Mouse (Mus musculus): Measurements from ENCODE around the gene Efhc1. TPM values are rescaled to one million over a fixed set of nuclear protein-coding genes. Genes with fewer than 3 reads are reported as not detected.

The Efhc1 gene
- total and polyA plus RNA-seq, 3 experiments = not detected

- no peak overlapping the region for H3K9ac ChIP-seq (ENCODE audit: insufficient read depth, low read depth)
- H3K36me3 ChIP-seq (replicated peaks in 1 of 2; ENCODE audit: control insufficient read depth in 1 of 2, insufficient read depth in 1 of 2, low read length in 1 of 2) = no peaks in the 10 kb centered on the region
- no peak overlapping the region for H3K4me2 ChIP-seq (ENCODE audit: insufficient read depth, low read depth, poor library complexity, severe bottlenecking)
- DNase-seq (ENCODE audit: extremely low read depth) = no peak
- H3K4me1 ChIP-seq (ENCODE audit: control insufficient read depth in 1 of 2, insufficient read depth in 2 of 2) = peaks cover 0 to 6% of the 10 kb centered on the region in 2 experiments; a peak in 2 of 4 replicates
- in situ Hi-C loops (cut with MboI; ENCODE audit: low pct_ligation_motif_present, low pct_unique_long_range_greater_than_20kb, low sequenced_read_pairs) (no loop called here), dilution Hi-C loops (cut with MboI; ENCODE audit: extremely low pct_ligation_motif_present, extremely low pct_unique_long_range_greater_than_20kb, low sequenced_read_pairs) (no loop called here)
- no peaks in the 10 kb centered on the region for H3K79me2 ChIP-seq (replicated peaks; ENCODE audit: control insufficient read depth, extremely low read depth, insufficient read depth, poor library complexity, severe bottlenecking)
- no peak overlapping the region for H3K4me3 ChIP-seq (replicated peaks in 1 of 3; ENCODE audit: low read depth in 2 of 3, low read length in 2 of 3, poor library complexity in 1 of 3)
- no peak for TF ChIP-seq POLR2AphosphoS2 (IDR thresholded peaks at IDR 0.05; ENCODE audit: low read depth, low read length)
- no peak for TF ChIP-seq TBP (conservative IDR thresholded peaks at IDR 0.05; ENCODE audit: low read depth, low read length)
- TF ChIP-seq POLR2A (IDR thresholded peaks at IDR 0.05; ENCODE audit: low read depth, low read length) = no peak
- no peak for TF ChIP-seq TCF12 (IDR thresholded peaks at IDR 0.05; ENCODE audit: low read depth, low read length)
- no peak for TF ChIP-seq RCOR1 (conservative IDR thresholded peaks at IDR 0.05; ENCODE audit: low read depth, low read length)
- no peak for TF ChIP-seq JUN (IDR thresholded peaks at IDR 0.05; ENCODE audit: insufficient read depth, low read depth, low read length)
- TF ChIP-seq EP300 (IDR thresholded peaks at IDR 0.05; ENCODE audit: low read length) = no peak
- TF ChIP-seq CTCF (conservative IDR thresholded peaks at IDR 0.05 in 1 of 2, IDR thresholded peaks at IDR 0.05 in 1 of 2; ENCODE audit: low read depth in 2 of 2, low read length in 2 of 2) = no peak
- TF ChIP-seq GABPA (IDR thresholded peaks at IDR 0.05; ENCODE audit: insufficient replicate concordance, low read depth, low read length) = no peak
- no peak for TF ChIP-seq ETS1 (conservative IDR thresholded peaks at IDR 0.05; ENCODE audit: low read depth, low read length)
- no peaks in the 10 kb centered on the region for H3K27me3 ChIP-seq (replicated peaks)
- H3K9me3 ChIP-seq (replicated peaks; ENCODE audit: low read length) = no peaks in the 10 kb centered on the region
- no peak overlapping the region for H3K27ac ChIP-seq (ENCODE audit: insufficient read depth, low read depth)
Measured at GRCm38 (mm10) chr1:20917496-20918050, 33.9 kb upstream of the Efhc1 start.

- dilution Hi-C loops (cut with MboI; ENCODE audit: extremely low pct_ligation_motif_present, extremely low pct_unique_long_range_greater_than_20kb, low sequenced_read_pairs) = no loop called here
- Histone ChIP-seq H3K4me2 (ENCODE audit: insufficient read depth, low read depth, poor library complexity, severe bottlenecking) (no peak overlapping the region), H3K27me3 (replicated peaks) (no peaks in the 10 kb centered on the region), H3K27ac (ENCODE audit: insufficient read depth, low read depth) (no peak overlapping the region), H3K36me3 (replicated peaks in 1 of 2; ENCODE audit: control insufficient read depth in 1 of 2, insufficient read depth in 1 of 2, low read length in 1 of 2) (no peaks in the 10 kb centered on the region), H3K4me1 (ENCODE audit: control insufficient read depth in 1 of 2, insufficient read depth in 2 of 2) (no peaks in the 10 kb centered on the region), H3K4me3 (replicated peaks in 1 of 3; ENCODE audit: low read depth in 2 of 3, low read length in 2 of 3, poor library complexity in 1 of 3) (no peak overlapping the region), H3K9me3 (replicated peaks; ENCODE audit: low read length) (no peaks in the 10 kb centered on the region), H3K9ac (ENCODE audit: insufficient read depth, low read depth) (no peak overlapping the region), H3K79me2 (replicated peaks; ENCODE audit: control insufficient read depth, extremely low read depth, insufficient read depth, poor library complexity, severe bottlenecking) (no peaks in the 10 kb centered on the region)
- in situ Hi-C loops (cut with MboI; ENCODE audit: low pct_ligation_motif_present, low pct_unique_long_range_greater_than_20kb, low sequenced_read_pairs) = no loop called here
- TF ChIP-seq KAT2A (IDR thresholded peaks at IDR 0.05; ENCODE audit: insufficient replicate concordance, low read length) (no peak), EP300 (IDR thresholded peaks at IDR 0.05; ENCODE audit: low read length) (no peak), MXI1 (IDR thresholded peaks at IDR 0.05; ENCODE audit: low read depth, low read length) (no peak), BHLHE40 (IDR thresholded peaks at IDR 0.05; ENCODE audit: low read depth, low read length) (no peak), HCFC1 (IDR thresholded peaks at IDR 0.05; ENCODE audit: low read depth, low read length) (no peak), CTCF (conservative IDR thresholded peaks at IDR 0.05 in 1 of 2, IDR thresholded peaks at IDR 0.05 in 1 of 2; ENCODE audit: low read depth in 2 of 2, low read length in 2 of 2) (no peak), JUN (IDR thresholded peaks at IDR 0.05; ENCODE audit: insufficient read depth, low read depth, low read length) (no peak), SMC3 (IDR thresholded peaks at IDR 0.05; ENCODE audit: low read depth, low read length) (no peak), SIN3A (IDR thresholded peaks at IDR 0.05; ENCODE audit: low read length) (no peak), POLR2AphosphoS2 (IDR thresholded peaks at IDR 0.05; ENCODE audit: low read depth, low read length) (no peak), JUND (conservative IDR thresholded peaks at IDR 0.05; ENCODE audit: low read depth, low read length) (no peak), ZMIZ1 (IDR thresholded peaks at IDR 0.05; ENCODE audit: low read depth, low read length) (no peak), MEF2A (IDR thresholded peaks at IDR 0.05; ENCODE audit: borderline replicate concordance, low read depth, low read length) (no peak), MAZ (IDR thresholded peaks at IDR 0.05; ENCODE audit: low read depth, low read length) (no peak), CHD1 (IDR thresholded peaks at IDR 0.05; ENCODE audit: low read depth, low read length) (no peak)
- DNase-seq (ENCODE audit: extremely low read depth) = no peak
Measured at GRCm38 (mm10) chr1:20919728-20920127, 31.7 kb upstream of the Efhc1 start.
